Mouse (Mus musculus) bone marrow, adult 2 months (tissue): ENCODE measurements around the gene Tmc8.

Source experiments
- CTCF ChIP-seq: fragments of 200-500 bp; IDR thresholded peaks from 2 replicates; pipeline ENCODE4 v1.5.1; 2011; ENCODE audit warnings: low read length, control low read depth; ENCODE audit not compliant: control insufficient read depth, insufficient read depth
- POLR2A ChIP-seq: fragments of 200-500 bp; IDR thresholded peaks from 2 replicates; pipeline ENCODE4 v1.6.1; 2011; ENCODE audit warnings: low read depth, mild to moderate bottlenecking, control low read depth, low read length, borderline replicate concordance; ENCODE audit not compliant: control insufficient read depth

DNA sequence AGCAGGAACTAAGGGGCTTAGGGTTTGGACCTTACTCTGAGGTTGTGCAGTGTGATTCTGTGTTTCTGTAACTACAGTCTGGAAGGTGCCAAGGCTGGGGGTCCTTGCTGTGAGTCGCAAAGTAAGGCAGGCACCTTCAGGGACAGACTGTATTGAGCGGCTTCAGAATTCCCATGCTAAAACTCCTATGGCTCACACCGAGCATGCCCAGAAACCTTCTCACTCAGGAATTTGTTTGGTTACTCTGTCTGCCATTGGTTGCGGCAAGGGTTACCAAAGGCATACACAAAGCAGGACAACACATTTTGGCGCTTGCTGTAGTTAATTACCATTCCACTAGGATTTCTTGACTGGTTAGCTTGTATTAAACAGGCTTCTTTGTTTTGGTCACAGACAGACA is 44.3 kb downstream of the Tmc8 start:
- no peak for TF ChIP-seq CTCF
- TF ChIP-seq POLR2A, result no peak
